Mouse (Mus musculus): Measurements from ENCODE around the gene Specc1l.

Gene Specc1l

DNA sequence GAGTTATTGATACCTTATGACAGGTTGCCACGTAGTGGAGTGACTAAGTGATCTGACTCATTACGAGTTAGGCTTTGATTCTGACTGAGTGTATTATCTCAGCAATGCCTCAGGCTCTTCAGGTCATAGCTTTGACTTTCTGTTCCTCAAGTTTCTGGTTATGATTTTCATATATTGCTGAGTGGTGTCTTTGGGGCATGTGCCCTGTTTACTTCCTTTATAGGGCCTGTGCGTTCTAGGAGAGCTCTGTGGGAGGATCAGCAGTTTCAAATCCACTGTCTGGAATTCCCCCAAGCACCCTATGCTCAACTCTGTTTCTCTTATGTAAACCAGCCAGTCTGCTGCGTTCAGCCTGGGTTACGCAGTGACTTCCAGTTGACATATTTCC, 10.7 kb downstream of the Specc1l start:
- in situ Hi-C loops (cut with MboI, MseI): no loop called here

DNA sequence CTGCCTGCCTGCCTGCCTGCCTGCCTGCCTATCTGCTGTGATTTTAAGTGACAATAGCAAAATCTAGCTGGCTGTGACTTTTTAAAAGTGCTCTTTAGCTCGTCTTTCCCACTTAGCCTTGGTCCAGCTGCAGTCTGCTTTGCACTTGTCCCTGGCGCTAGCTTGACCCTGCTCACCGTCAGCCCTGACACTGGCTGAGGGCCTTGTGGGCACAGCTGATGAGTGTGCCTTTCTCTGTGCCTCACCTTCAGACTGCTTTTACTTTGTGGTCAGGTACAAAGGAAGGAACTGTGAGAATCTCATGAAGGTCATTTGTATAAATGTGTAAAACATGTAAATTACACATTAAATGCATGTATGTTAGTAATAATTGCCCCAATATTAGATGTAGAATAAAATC, 12.3 kb downstream of the Specc1l start:
- in situ Hi-C loops (cut with MboI, MseI): no loop called here

DNA sequence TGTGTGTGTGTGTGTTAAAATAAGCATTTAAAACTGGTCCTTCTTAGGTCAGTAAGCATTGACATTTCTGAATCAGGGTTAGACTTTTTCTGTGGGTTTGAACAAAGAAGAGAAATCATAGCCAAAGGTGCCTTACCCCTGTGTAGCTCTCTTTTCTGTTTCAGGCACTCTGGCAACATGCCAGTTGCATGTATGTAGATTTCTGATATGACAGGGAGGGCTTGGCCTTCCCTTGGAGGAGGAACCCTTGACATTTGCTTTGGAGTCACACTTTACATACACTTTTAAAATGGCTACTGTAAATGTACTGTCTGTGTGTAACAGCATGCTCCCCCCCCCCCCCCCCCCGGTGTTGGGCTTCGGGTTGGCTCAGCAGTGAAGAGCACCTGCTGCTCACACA, 12.8 kb downstream of the Specc1l start:
- in situ Hi-C loops (cut with MboI, MseI): loop anchor here (5.0 kb wide), 1 partner anchor 73 kb away; no protein-coding TSS in a partner anchor

DNA sequence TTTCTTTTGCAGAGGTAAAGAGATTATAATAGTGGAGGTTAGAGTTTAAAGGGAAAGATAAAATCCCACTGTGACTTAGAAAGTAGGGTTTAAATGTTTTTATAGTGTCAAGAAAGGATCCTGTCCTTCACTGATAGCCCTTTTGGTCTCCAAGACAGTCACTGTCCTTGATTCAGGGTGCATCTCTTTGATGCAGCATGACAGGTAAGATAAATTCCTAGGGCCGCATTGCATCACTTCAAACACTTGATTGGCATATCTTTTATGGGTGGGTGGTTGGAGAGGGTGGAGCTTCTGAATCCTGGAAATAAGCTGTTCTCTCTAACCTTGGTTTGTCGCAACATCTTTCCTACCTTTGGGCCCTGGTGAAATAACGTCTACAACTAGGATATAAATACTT, 15.5 kb downstream of the Specc1l start:
- in situ Hi-C loops (cut with MboI, MseI): loop anchor here (5.0 kb wide), 1 partner anchor 70 kb away; no protein-coding TSS in a partner anchor

DNA sequence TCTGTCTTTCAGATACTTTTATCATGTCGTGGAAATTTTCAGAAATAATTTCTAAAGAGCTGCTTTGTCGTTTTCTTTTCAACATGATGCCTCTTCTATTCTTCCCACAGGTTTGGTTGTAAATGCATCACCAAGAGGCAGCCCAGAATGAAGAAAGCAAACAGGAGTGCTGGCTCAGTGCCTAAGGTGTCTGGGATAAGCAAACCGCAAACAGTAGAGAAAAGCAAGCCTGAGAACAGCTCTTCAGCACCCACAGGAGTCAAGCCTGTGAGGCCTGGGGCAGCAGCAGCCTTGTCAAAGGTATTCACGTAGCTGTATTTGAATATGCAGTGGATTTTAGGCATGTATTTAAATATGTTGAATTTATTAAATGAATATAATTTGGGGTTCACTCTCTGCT, 18.7 kb downstream of the Specc1l start:
- in situ Hi-C loops (cut with MboI, MseI): no loop called here

DNA sequence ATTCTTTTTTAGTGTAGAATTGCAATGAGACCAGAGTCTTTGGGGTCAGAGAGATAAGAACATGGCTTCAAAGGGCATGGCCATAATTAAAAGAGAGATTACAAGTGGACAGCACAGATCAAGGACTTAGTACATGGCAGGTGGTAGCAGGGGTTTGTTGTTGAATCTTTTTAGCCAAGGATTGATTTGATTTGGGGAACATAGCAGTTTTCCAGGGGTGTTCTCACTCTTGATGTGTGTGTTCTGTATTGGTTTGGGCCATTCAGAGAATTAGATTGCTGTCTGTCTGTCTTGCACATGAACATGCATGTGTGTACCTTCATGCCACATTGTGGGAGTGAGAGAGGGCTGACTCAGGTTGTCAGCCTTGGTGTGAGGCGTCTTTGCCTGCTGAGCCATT, 20.0 kb downstream of the Specc1l start:
- in situ Hi-C loops (cut with MboI, MseI): no loop called here

DNA sequence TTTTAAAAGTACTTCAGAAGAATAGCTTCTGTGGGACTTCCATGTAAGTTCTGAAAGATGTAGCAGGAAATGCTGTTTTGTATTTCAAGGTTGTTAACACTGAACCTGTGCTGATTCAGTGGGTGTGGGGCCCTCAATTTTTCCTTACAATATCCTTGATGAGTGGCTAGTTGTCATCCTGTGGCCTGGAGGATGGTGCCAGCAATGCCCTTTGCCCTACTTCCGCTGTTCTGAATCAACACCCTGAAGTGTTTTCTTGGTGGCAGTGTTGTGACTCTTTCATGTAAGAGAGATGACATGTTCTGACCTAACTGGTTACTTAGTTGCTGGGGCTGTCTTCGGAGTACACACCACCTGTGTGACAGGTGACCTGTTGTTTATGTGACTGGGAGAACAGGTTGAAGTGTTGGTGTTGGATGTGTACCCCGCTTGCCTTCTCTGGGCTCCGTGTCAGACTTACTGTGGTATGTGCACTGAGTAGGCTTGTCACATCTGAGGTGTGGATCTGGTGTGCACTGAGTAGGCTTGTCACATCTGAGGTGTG, 20.8 kb downstream of the Specc1l start:
- in situ Hi-C loops (cut with MboI, MseI): no loop called here

DNA sequence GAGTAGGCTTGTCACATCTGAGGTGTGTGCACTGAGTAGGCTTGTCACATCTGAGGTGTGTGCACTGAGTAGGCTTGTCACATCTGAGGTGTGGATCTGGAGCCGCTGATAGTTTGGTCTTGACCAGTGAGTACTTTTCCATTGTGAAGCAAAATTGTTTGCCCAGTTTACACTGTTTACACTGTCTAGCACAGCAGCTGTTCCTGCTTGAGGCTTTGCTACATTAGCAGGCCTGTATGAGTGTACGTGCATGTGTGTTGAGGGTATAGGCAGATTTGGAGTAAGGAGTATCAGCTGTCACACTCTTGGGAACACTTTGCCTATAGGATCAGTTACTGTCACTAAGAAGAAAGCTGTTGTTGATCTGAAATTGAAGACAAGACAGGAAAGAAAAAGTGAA, 21.6 kb downstream of the Specc1l start:
- in situ Hi-C loops (cut with MboI, MseI): no loop called here

DNA sequence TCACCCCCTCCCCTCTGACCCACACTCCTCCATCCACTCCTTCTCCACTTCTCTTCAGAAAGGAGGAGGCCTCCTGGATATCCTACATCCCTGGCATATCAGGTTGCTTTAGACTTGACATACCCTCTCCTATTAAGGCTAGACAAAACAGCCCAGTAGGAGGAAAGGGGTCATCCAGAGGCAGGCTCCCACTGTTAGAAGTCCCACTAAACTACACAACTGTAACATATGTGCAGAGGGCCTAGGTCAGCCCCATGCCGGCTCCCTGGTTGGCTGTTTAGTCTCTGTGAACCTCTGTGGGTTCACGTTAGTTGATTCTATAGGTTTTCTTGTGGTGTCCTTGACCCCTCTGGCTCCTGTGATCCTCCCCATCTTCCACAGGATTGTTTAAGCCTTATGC, 23.9 kb downstream of the Specc1l start:
- in situ Hi-C loops (cut with MboI, MseI): no loop called here

DNA sequence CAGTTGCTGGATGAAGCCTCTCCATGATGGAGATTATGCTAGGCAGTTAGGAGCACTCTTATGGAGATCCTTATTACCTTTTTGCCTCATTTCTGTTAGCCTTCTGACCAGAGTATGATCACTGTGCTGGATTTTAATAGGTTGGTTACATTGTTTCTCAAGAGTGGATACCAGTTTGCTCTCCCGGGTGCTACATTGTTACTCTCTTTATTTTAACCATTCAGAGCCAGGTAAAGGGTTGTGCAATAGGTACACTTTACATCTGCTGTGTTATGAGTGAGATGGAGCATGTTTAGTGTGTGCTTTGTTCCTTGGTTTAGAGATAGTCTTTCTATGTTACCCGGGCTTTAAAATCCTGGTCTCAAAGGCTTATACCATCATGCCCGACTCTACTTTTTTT, 24.3 kb downstream of the Specc1l start:
- in situ Hi-C loops (cut with MboI, MseI): no loop called here

DNA sequence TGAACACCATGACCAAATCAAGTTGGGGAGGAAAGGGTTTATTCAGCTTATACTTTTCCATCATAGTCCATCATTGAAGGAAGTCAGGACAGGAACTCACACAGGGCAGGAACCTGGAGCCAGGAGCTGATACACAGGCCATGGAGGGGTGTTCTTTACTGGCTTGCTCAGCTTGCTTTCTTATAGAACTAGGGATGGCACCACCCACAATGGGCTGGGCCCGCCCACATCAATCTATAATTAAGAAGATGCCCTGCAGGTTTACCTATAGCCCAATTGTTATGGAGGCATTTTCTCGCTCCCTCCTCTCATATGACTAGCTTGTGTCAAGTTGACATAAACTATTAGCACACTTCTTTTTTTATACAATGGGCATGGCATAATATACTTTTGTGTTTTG, 25.3 kb downstream of the Specc1l start:
- in situ Hi-C loops (cut with MboI, MseI): no loop called here

DNA sequence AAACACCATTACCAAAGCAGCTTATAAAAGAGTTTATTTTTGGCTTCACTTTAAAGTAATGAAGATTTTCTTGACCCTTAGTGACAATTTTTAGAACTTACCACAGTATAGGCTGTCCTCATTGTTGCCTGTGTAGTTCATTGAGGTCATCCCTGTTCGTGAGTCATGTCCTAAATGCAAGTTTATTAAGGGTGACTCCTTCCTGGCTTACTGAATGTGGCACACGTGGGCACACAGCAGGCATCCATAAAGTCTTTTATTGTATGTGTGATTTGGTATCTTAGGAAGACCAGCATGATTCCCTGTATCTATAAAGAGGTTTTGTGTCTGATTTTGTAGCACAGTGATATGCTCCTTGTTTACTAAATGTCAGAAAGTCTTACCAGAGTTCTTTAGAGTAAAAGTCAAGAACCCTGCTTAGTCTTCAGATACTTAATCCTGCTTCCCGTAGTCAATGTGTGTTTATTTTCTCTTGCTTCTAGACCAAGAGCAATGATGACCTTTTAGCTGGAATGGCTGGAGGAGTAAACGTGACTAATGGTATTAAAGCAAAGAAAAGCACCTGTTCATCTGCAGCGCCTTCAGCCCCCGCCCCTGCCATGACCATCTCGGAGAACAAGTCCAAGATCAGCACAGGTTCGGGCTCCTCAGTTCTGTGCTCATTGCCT, 28.8 kb downstream of the Specc1l start:
- in situ Hi-C loops (cut with MboI, MseI): loop anchor here (10.0 kb wide), 1 partner anchor 56 kb away; no protein-coding TSS in a partner anchor

DNA sequence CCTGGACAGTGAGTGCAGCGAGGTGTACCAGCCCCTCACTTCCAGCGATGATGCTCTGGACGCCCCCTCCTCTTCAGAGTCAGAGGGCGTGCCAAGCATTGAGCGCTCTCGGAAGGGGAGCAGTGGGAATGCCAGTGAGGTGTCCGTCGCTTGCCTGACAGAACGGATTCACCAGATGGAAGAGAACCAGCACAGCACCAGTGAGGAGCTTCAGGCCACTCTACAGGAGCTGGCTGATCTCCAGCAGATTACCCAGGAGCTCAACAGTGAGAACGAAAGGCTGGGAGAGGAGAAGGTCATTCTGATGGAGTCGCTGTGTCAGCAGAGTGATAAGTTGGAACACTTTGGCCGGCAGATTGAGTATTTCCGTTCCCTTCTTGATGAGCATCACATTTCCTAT, 33.9 kb downstream of the Specc1l start:
- in situ Hi-C loops (cut with MboI, MseI): loop anchor here (5.0 to 10.0 kb wide), 2 partner anchors 44 to 61 kb away; no protein-coding TSS in a partner anchor

DNA sequence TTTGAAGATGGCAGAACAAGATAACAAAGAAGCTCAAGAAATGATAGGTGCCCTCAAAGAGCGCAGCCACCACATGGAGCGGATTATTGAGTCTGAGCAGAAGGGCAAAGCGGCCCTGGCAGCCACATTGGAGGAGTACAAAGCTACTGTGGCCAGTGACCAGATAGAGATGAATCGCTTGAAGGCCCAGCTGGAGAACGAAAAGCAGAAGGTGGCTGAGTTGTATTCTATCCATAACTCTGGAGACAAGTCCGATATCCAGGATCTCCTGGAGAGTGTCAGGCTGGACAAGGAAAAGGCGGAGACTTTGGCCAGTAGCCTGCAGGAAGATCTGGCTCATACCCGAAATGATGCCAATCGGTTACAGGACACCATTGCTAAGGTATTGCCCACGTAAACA, 34.5 kb downstream of the Specc1l start:
- in situ Hi-C loops (cut with MboI, MseI): loop anchor here (5.0 to 10.0 kb wide), 2 partner anchors 44 to 62 kb away; no protein-coding TSS in a partner anchor

DNA sequence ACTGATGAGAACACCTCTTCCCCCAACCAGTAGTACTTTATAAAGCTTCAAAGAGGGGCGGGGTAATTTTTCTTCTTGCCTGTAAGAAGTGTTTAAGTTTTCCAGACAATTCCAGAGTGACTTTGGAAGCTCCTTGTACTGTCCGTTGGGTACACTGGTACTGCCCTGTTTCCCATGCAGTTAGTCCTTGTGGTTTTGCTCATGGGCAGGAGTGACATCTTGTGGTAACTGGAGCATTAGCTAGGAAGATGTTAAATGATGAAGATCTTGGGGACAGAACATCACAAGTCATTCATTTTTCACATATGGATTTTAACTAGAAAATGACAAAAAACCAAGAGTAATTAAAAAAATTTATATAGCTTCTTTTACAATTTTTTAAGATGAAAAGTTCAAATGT, 39.1 kb downstream of the Specc1l start:
- in situ Hi-C loops (cut with MboI, MseI): no loop called here

DNA sequence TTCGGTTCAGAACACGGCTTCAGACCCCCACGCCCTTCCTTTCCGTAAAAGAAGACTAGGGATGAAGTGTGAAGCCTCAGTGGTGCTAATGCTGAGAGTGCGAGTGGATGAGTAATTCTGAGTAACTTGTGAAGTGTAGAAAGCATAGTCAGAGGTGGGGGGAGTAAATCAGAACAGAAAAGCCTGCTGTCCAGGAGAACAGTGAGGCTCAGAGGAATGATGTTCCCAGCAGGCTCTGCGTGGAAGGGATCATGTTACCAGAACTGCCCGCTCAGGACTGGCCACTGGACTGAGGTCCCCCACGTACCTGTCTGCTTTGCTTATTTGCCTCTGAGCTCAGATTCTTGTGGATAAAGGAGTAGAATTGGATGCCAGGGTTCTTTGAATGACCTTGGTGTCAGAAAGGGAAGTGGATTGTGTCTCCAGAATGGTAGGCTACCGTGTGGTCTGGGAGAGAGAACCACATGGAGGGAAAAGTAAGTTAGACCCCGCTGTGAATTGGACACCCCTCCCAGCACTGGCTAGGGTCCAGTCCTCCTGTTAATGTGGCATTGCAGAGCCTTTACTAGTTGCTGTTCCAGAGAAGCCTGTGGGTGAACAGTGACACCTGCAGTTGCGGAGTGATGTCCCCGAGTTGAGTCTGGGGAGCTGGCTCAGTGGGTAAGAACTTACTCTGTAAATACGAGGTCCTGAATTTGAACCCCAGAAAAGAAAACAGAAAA, 40.6 kb downstream of the Specc1l start:
- in situ Hi-C loops (cut with MboI, MseI): no loop called here

DNA sequence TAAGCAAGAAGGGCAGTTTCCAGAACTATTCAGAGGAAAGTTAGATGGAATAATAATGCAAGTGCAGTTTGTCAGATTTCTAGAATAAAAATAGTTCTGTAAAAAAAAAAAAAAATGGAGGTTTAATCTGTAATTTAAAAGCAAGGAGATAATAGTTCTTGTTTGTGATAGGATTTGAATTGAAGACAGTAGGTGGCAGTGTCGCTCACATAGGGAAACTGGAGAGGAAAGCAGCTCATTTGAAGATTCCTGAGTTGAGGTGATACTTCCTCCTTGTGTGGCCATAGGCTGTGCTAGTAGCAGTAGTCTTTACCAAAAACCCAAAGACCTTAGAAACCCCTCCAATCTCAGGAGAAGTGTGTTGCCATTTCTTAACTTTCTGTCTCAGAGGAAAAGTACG, 43.2 kb downstream of the Specc1l start:
- in situ Hi-C loops (cut with MboI, MseI): no loop called here

DNA sequence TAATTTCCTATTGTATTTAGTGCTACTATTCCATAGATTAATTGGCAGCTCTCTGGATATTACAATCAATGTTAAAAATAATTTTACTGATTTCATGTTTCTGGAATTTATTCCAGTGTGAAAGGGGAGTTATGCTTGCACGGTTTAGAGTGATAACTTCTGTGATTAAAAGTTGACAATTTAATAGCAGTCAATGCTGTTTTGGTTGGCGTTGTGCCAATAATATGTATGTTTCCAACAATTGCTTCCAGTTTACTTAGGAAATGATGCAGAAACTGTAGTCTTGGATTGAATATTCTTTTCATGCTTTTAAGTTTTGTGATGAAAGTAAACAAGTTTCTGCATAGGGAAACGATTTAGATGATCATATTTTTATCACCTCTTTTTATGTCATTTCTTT, 45.5 kb downstream of the Specc1l start:
- in situ Hi-C loops (cut with MboI, MseI): no loop called here

DNA sequence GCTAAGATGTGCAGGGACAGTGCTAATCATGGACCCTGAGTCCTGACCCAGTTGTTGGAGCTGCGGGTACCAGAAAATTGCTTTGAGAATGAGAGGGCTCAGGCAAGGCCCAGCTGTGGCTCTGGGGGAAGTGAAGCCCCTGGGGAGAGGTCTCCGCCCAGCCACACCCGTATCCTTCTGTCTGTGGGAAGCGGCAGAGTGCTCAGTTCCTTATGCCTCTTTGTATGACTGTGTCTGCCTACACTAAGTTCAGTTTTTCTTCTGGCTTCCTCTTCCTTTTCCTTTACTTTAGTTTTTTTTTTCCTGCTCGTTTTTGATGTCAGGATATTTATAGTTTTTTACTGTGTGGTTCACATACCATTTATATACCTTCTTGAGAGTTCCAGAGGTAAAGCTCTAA, 46.4 kb downstream of the Specc1l start:
- in situ Hi-C loops (cut with MboI, MseI): no loop called here

DNA sequence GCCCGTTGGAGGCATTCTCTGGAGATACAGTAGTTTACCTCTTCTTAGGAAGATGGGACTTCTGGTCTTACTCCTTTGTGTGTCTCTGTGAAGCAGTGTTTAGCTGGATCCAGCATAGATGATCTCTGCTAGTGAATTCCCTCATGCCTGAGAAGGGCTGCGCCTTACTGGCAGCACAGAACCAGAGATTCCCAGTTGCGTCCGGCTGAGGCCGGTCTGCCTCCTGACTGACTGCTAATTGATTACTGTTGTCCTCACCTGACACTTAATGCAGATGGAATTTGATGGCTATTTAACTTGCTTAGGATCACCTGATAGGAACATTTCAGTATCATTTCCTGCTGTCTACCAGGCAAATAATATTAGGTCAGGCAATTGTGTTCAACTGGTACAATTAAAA, 49.4 kb downstream of the Specc1l start:
- in situ Hi-C loops (cut with MboI, MseI): no loop called here

DNA sequence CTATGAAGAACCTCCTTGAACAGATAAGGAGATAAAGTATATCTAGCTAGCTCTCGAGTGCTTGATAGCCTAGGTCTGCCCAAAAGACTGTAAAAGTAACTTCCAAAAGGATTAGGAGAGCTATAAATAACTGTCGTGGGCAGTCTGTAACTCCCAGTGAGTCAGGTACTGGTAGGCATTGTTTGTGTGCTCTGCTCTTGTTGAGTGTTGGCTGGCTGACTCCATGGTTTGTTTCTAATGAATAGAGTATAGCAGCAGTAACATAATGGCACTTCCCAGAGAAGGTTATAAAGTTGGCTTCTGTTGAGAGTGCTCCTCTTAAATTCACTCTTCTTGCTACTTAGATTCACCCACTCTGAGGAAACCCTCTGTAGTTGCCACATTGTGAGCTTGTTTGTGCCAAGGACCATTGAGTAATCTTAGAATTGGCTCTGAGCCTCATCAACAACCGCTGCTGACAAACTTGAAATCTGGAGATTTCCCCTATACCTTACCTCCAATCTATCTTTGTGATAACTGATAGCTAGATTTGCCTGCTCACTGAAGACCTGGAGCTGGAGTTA, 53.2 kb downstream of the Specc1l start:
- in situ Hi-C loops (cut with MboI, MseI): no loop called here

DNA sequence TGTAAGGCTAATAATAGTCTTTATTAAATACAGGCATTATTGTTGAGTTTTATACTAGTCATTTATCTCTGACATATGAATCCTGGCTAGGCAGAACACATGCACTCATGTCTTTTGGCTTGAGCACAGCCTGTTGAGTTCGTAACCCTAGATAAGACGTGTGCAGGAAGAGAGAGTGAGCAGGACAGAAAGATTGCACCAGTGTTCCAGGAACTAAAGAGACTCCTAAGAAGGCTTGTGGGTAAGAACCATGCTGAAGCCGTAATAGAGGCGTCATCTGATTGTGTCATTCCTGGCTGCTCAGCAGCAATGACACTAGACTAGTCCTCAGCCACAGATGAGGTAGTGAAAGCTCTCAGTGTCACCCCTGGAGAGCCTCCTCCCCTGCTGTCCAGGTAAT, 61.1 kb downstream of the Specc1l start:
- in situ Hi-C loops (cut with MboI, MseI): no loop called here
